Mouse (Mus musculus) hindbrain, embryonic 14.5 days (tissue): Measurements from ENCODE around the gene Gpt2. TPM values are rescaled to one million over a fixed set of nuclear protein-coding genes. Genes with fewer than 3 reads are reported as not detected.

ENCODE experiments used
- polyA plus RNA-seq: library from polyadenylated mRNA; unstranded; fragments of >200 nt; fragmentation: Nextera tagmentation; extraction: Ambion mirVana; gene quantifications from 2 replicates; pipeline ENCODE4 v1.2.1, GENCODE M21; 2014

Gpt2 gene
- polyA plus RNA-seq, 1 experiment from 2014 or later: 56.7 TPM

Other genes starting within 250 kb of the Gpt2 start
- 71.8 and 74.2 TPM in 2 replicates for gene Orc6, start 192.9 kb upstream of the Gpt2 start, polyA plus RNA-seq
- 179 and 200 TPM in 2 replicates for gene Vps35, start 192.8 kb upstream of the Gpt2 start, polyA plus RNA-seq
- 0.25 and 0.27 TPM in 2 replicates for gene Mylk3, start 106.2 kb upstream of the Gpt2 start, polyA plus RNA-seq
- 35.7 and 46.9 TPM in 2 replicates for gene 4921524J17Rik, start 59.7 kb upstream of the Gpt2 start, polyA plus RNA-seq
- gene Dnaja2, start 62.8 kb downstream of the Gpt2 start, polyA plus RNA-seq: 172 and 197 TPM in 2 replicates
- 92.0 and 104 TPM in 2 replicates for gene Neto2, start 208.3 kb downstream of the Gpt2 start, polyA plus RNA-seq